Mouse (Mus musculus) neural tube, embryonic 13.5 days (tissue): Measurements from ENCODE around the gene Ptpra. TPM values are rescaled to one million over a fixed set of nuclear protein-coding genes. Genes with fewer than 3 reads are reported as not detected.
A peak's percentile ranks its signal among the peaks of the same experiment; 100 is the strongest.

Experiments
- ATAC-seq: fragments of 200-750 bp; cut with Nextera tagmentation; 2 replicates; pipeline ENCODE4 v1.8.0; 2017; ENCODE audit warnings: low read depth, mild to moderate bottlenecking, moderate TSS enrichment, moderate library complexity
- H3K27ac ChIP-seq: fragments of 300-500 bp; sonication (generic); replicated peaks from 2 replicates; pipeline ENCODE4 v1.5.1; 2015; ENCODE audit warnings: moderate library complexity, mild to moderate bottlenecking, inconsistent platforms
- H3K27me3 ChIP-seq: fragments of 300-500 bp; sonication (generic); 2 replicates; pipeline ENCODE4 v1.6.1; 2015; ENCODE audit warnings: mild to moderate bottlenecking, inconsistent platforms
- H3K36me3 ChIP-seq: fragments of 300-500 bp; sonication (generic); 2 replicates; pipeline ENCODE4 v1.6.1; 2015; ENCODE audit warnings: mild to moderate bottlenecking, inconsistent platforms
- H3K4me1 ChIP-seq: fragments of 300-500 bp; sonication (generic); replicated peaks from 2 replicates; pipeline ENCODE4 v1.6.1; 2015; ENCODE audit warnings: inconsistent platforms
- H3K4me2 ChIP-seq: fragments of 300-500 bp; sonication (generic); 2 replicates; pipeline ENCODE4 v1.6.1; 2015; ENCODE audit warnings: inconsistent platforms, mild to moderate bottlenecking, moderate library complexity
- H3K4me3 ChIP-seq: fragments of 300-500 bp; sonication (generic); 2 replicates; pipeline ENCODE4 v1.5.1; 2015; ENCODE audit warnings: mild to moderate bottlenecking, inconsistent platforms
- H3K9ac ChIP-seq: fragments of 300-500 bp; sonication (generic); 2 replicates; pipeline ENCODE4 v1.6.1; 2015; ENCODE audit warnings: moderate library complexity, mild to moderate bottlenecking, inconsistent platforms
- H3K9me3 ChIP-seq: fragments of 300-500 bp; sonication (generic); 2 replicates; pipeline ENCODE4 v1.6.1; 2016; ENCODE audit warnings: inconsistent platforms
- WGBS: fragments of 180-500 bp; shearing (Covaris S2); methylation state at CpG from one replicate; pipeline ENCODE4 v1.1.7; 2015; 5-methylcytosine and 5-hydroxymethylcytosine counted together
- polyA plus RNA-seq: library from polyadenylated mRNA; unstranded; fragments of >200 nt; fragmentation: Nextera tagmentation; extraction: Ambion mirVana; gene quantifications from 2 replicates; pipeline ENCODE4 v1.2.1, GENCODE M21; 2015

The Ptpra gene
- polyA plus RNA-seq, 1 experiment from 2014 or later, result 131 TPM

GRCm38 (mm10) chr2:130469366-130469765 is 19.3 kb downstream of the Ptpra start:
- no peaks in the 10 kb centered on the region for H3K9me3 ChIP-seq
- WGBS, result 29% methylated on average over 4 of the region's 4 CpGs
- ATAC-seq, result no peak
- no peak overlapping the region for H3K4me3 ChIP-seq
- no peaks in the 10 kb centered on the region for H3K36me3 ChIP-seq
- no peaks in the 10 kb centered on the region for H3K27me3 ChIP-seq
- no peak overlapping the region for H3K27ac ChIP-seq
- no peak overlapping the region for H3K9ac ChIP-seq
- H3K4me1 ChIP-seq, result peaks cover 20% of the 10 kb centered on the region
- H3K4me2 ChIP-seq, result no peak overlapping the region

GRCm38 (mm10) chr2:130469935-130470334 is 19.9 kb downstream of the Ptpra start:
- WGBS, result 85% methylated on average over 2 of the region's 2 CpGs
- Histone ChIP-seq H3K27ac (no peak overlapping the region), H3K4me2 (no peak overlapping the region), H3K36me3 (no peaks in the 10 kb centered on the region), H3K4me3 (no peak overlapping the region), H3K9me3 (no peaks in the 10 kb centered on the region), H3K4me1 (peaks cover 20% of the 10 kb centered on the region), H3K9ac (no peak overlapping the region), H3K27me3 (no peaks in the 10 kb centered on the region)
- 0 out of 2 replicates have a peak, but pooled peaks have one; percentile 19 for ATAC-seq

GRCm38 (mm10) chr2:130472908-130473510 is 22.9 kb downstream of the Ptpra start:
- Histone ChIP-seq H3K4me2 (no peak overlapping the region), H3K4me3 (no peak overlapping the region), H3K36me3 (peaks cover 4% of the 10 kb centered on the region; the same call in 1 of the 2 replicates), H3K27me3 (no peaks in the 10 kb centered on the region), H3K9me3 (no peaks in the 10 kb centered on the region), H3K27ac (no peak overlapping the region), H3K9ac (no peak overlapping the region), H3K4me1 (peaks cover 29% of the 10 kb centered on the region)
- no peak for ATAC-seq
- WGBS, result 85% methylated on average over 8 of the region's 8 CpGs

GRCm38 (mm10) chr2:130475764-130476163 is 25.7 kb downstream of the Ptpra start:
- H3K4me1 ChIP-seq, result peaks cover 9% of the 10 kb centered on the region
- no peak overlapping the region for H3K4me3 ChIP-seq
- no peak overlapping the region for H3K4me2 ChIP-seq
- H3K9ac ChIP-seq, result no peak overlapping the region
- H3K27me3 ChIP-seq, result no peaks in the 10 kb centered on the region
- ATAC-seq, result no peak
- peaks cover 6% of the 10 kb centered on the region; the same call in 1 of the 2 replicates for H3K36me3 ChIP-seq
- WGBS, result 94% methylated on average over 11 of the region's 11 CpGs
- H3K9me3 ChIP-seq, result peaks cover 7% of the 10 kb centered on the region
- H3K27ac ChIP-seq, result no peak overlapping the region

- peaks cover 7% of the 10 kb centered on the region for H3K9me3 ChIP-seq
- no peak overlapping the region for H3K4me2 ChIP-seq
- 72% methylated on average over 6 of the region's 6 CpGs for WGBS
- H3K27me3 ChIP-seq, result no peaks in the 10 kb centered on the region
- H3K36me3 ChIP-seq, result peaks cover 6% of the 10 kb centered on the region; the same call in 1 of the 2 replicates
- H3K9ac ChIP-seq, result no peak overlapping the region
- peaks cover 11% of the 10 kb centered on the region for H3K4me1 ChIP-seq
- H3K4me3 ChIP-seq, result no peak overlapping the region
- H3K27ac ChIP-seq, result no peak overlapping the region
- peak; percentile 43; the same call in 1 of the 2 replicates for ATAC-seq
These were observed 26.7 kb downstream of the Ptpra start for GRCm38 (mm10) chr2:130476666-130477297.

GRCm38 (mm10) chr2:130482177-130482576 is 32.1 kb downstream of the Ptpra start:
- no peak overlapping the region for H3K4me3 ChIP-seq
- no peaks in the 10 kb centered on the region for H3K27me3 ChIP-seq
- H3K9me3 ChIP-seq, result peaks cover 7% of the 10 kb centered on the region
- H3K4me1 ChIP-seq, result peaks cover 10% of the 10 kb centered on the region; the same call in 1 of the 2 replicates
- H3K36me3 ChIP-seq, result peaks cover 6% of the 10 kb centered on the region; the same call in 1 of the 2 replicates
- 95% methylated on average over 4 of the region's 4 CpGs for WGBS
- no peak for ATAC-seq
- no peak overlapping the region for H3K9ac ChIP-seq
- H3K27ac ChIP-seq, result no peak overlapping the region
- no peak overlapping the region for H3K4me2 ChIP-seq

GRCm38 (mm10) chr2:130482700-130483099 is 32.6 kb downstream of the Ptpra start:
- peaks cover 7% of the 10 kb centered on the region for H3K9me3 ChIP-seq
- 40% methylated on average over 3 of the region's 3 CpGs for WGBS
- peak; percentile 43; the same call in 1 of the 2 replicates for ATAC-seq
- H3K27me3 ChIP-seq, result no peaks in the 10 kb centered on the region
- no peak overlapping the region for H3K4me3 ChIP-seq
- H3K9ac ChIP-seq, result no peak overlapping the region
- peaks cover 12% of the 10 kb centered on the region; the same call in 1 of the 2 replicates for H3K4me1 ChIP-seq
- H3K36me3 ChIP-seq, result peaks cover 5% of the 10 kb centered on the region; the same call in 1 of the 2 replicates
- H3K27ac ChIP-seq, result 0 out of 2 replicates have a peak overlapping the region, but pooled peaks have one; percentile 7
- H3K4me2 ChIP-seq, result no peak overlapping the region

- H3K4me1 ChIP-seq, result peaks cover 15% of the 10 kb centered on the region; the same call in 1 of the 2 replicates
These were observed 34.1 kb downstream of the Ptpra start for GRCm38 (mm10) chr2:130484206-130484605.

GRCm38 (mm10) chr2:130488002-130488401 is 37.9 kb downstream of the Ptpra start:
- H3K4me2 ChIP-seq, result no peak overlapping the region
- no peak overlapping the region for H3K9ac ChIP-seq
- WGBS, result 60% methylated on average over 2 of the region's 2 CpGs
- no peaks in the 10 kb centered on the region for H3K27me3 ChIP-seq
- no peak for ATAC-seq
- H3K9me3 ChIP-seq, result no peaks in the 10 kb centered on the region; the same call in 1 of the 2 replicates
- H3K36me3 ChIP-seq, result no peaks in the 10 kb centered on the region
- no peak overlapping the region for H3K4me3 ChIP-seq
- H3K27ac ChIP-seq, result no peak overlapping the region
- peaks cover 20% of the 10 kb centered on the region; the same call in 1 of the 2 replicates for H3K4me1 ChIP-seq

More at GRCm38 (mm10) chr2:130484206-130484605, 34.1 kb downstream of the Ptpra start:
- Histone ChIP-seq H3K4me3 (no peak overlapping the region), H3K36me3 (no peaks in the 10 kb centered on the region), H3K9ac (no peak overlapping the region), H3K4me2 (no peak overlapping the region), H3K27ac (no peak overlapping the region), H3K9me3 (peaks cover 2% of the 10 kb centered on the region), H3K27me3 (no peaks in the 10 kb centered on the region)
- WGBS, result 82% methylated on average over 1 of the region's 1 CpGs
- ATAC-seq, result no peak

- H3K36me3 ChIP-seq, result no peaks in the 10 kb centered on the region
- no peaks in the 10 kb centered on the region for H3K27me3 ChIP-seq
- H3K9me3 ChIP-seq, result no peaks in the 10 kb centered on the region; the same call in 1 of the 2 replicates
- 90% methylated on average over 4 of the region's 4 CpGs for WGBS
- H3K4me1 ChIP-seq, result peaks cover 20% of the 10 kb centered on the region; the same call in 1 of the 2 replicates
- no peak overlapping the region for H3K27ac ChIP-seq
- no peak overlapping the region for H3K9ac ChIP-seq
- no peak overlapping the region for H3K4me3 ChIP-seq
- no peak for ATAC-seq
- no peak overlapping the region for H3K4me2 ChIP-seq
These were observed 38.5 kb downstream of the Ptpra start for GRCm38 (mm10) chr2:130488600-130488999.

- Histone ChIP-seq H3K4me2 (no peak overlapping the region), H3K9me3 (no peaks in the 10 kb centered on the region; the same call in 1 of the 2 replicates), H3K9ac (no peak overlapping the region), H3K27ac (peak overlapping the region; percentile 79), H3K4me1 (peaks cover 29% of the 10 kb centered on the region), H3K27me3 (no peaks in the 10 kb centered on the region), H3K4me3 (no peak overlapping the region), H3K36me3 (no peaks in the 10 kb centered on the region)
- WGBS, result 13% methylated on average over 4 of the region's 4 CpGs
- ATAC-seq, result peak; percentile 34; the same call in 1 of the 2 replicates
These were observed 41.1 kb downstream of the Ptpra start for GRCm38 (mm10) chr2:130491162-130491561.

GRCm38 (mm10) chr2:130491587-130491986 is 41.5 kb downstream of the Ptpra start:
- ATAC-seq, result peak; percentile 84
- Histone ChIP-seq H3K4me1 (peaks cover 34% of the 10 kb centered on the region), H3K36me3 (no peaks in the 10 kb centered on the region), H3K27me3 (no peaks in the 10 kb centered on the region), H3K4me2 (no peak overlapping the region), H3K27ac (peak overlapping the region; percentile 79), H3K9me3 (no peaks in the 10 kb centered on the region; the same call in 1 of the 2 replicates), H3K9ac (no peak overlapping the region), H3K4me3 (no peak overlapping the region)
- 3% methylated on average over 7 of the region's 7 CpGs for WGBS
